Mouse (Mus musculus) thymus, postnatal 4 days (tissue): ENCODE data around the gene Mllt11.

Experiments
- DNase-seq: peaks from one replicate; pipeline ENCODE4 v3.0.0; 2021

Gene Mllt11

DNA sequence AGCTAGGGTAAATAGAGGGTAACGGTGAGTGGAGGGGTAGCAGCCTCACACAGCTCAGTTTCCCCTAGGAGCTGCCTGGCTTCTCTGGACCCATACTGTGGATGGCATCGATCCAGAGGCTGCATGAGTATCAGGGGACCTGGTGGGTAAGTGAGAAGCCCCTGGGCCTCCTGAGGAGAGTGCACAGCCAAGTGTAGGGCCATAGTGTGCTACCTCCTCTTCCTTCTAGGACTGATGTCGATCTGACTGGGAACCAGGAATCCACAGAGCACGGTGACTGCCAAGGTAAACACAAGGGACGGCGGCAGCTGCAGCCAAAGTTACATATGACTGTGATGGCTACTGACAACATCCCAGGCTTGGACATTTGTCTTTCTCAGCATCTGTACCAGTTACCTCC, 60.9 kb downstream of the Mllt11 start:
- DNase-seq: no peak

DNA sequence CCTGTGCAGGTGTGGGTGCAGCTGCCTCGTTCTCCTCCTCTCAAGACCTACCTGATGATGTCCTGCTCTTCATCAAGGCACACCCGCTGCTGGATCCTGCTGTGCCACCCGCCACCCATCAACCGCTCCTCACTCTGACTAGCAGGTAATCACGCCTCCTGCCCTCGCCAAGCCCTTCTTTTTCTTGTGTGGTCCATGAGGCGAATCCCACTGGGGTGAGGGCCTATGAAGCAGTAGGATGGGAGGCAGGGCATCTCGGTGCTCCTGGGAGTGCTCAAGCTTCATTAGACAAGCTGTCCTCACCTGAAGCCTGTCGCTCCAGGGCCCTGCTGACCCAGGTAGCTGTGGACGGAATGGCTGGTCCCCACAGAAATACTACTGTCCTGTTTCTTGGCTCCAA, 62.0 kb downstream of the Mllt11 start:
- DNase-seq: no peak
